Mouse (Mus musculus) spleen, postnatal 4 days (tissue): ENCODE data around the gene Perm1.
A peak's percentile ranks its signal among the peaks of the same experiment; 100 is the strongest.

Experiments used
- DNase-seq, 2 experiments: peaks; one replicate each; pipeline ENCODE4 v3.0.0; 2022; ENCODE audit warnings: low spot score in 2 of 2

Gene Perm1

GRCm38 (mm10) chr4:156236651-156237447 lies 21.2 kb downstream of the Perm1 start:
- DNase-seq: no peak

GRCm38 (mm10) chr4:156249567-156249966 lies 33.9 kb downstream of the Perm1 start:
- no peak for DNase-seq

DNA sequence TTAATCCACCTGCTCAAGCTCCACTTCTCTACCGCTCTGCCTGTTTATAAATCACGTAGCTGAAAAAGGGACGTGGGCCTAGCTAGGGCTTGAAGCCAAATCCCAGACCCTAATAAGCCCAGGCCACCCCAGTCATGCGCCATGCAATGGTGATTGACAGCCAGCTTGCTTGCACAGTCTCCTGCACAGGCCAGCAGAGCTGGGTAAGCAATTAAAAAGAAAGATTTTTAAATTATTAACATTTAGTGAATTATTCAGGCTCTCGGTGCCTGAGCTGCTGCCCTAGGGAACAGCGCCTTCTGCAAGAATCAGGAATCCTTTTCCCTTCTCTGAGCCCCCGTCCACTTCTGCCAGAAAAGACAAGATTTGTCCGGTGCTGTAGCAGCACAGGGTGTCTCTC lies 35.4 kb downstream of the Perm1 start:
- no peak for DNase-seq

- no peak for DNase-seq
Measured at GRCm38 (mm10) chr4:156252140-156252539, 36.5 kb downstream of the Perm1 start.

GRCm38 (mm10) chr4:156252619-156253018 lies 37.0 kb downstream of the Perm1 start:
- DNase-seq: no peak

DNA sequence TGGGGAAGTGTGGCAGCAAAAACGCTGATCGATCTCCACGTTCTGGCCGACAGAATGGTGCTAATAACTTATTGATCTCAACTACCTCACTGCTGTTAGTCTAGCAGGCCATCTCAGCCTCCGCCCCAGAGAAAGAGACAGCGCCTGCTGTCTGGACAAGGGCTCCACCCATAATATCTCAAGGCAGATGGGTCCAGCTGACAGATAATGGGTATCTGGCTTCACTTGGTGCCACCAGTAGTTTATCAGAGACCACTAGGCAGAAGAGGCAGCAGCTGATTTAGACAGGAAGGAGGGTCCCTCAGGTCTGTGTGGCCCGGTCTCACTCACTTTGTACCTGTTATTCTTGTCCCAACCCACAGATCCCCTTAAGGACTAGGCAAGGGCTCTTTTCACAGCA lies 37.4 kb downstream of the Perm1 start:
- peak in 1 of 2 experiments; percentile 63 for DNase-seq

DNA sequence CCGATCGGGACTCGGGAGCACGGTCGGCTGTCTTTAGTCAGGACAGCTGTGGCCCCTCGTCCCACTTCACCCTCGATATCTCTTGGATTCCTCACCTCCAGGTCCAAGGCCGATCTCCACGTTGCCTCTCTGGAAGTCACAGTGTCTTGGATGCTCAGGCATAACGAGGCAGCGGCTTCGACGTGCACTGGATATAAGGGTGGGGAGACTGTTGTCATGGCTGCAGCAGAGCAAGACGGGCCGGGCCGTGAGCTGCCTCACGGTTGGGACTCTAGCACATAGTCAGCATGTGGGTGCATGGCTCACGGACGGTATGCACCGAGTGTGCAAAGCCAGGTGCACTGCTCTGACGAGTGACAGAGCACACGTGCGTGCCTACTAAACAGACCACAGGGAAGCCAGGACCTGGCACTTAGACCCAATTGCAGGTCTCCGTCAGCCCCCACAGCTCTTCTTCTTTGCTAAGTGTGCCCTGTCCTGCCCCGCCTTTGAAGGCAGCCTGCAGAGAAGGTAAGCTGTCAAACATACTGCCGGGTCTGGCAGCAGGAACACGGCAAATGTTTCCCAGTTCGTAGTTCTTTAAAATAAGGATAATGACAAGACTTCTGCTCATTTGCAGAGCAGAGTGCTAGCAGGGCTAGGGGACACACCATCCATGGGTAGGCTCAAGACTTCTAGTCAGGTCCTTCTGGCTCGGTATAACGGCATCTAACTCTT lies 38.9 kb downstream of the Perm1 start:
- peak; percentile 60 to 79 for DNase-seq

GRCm38 (mm10) chr4:156255078-156255839 lies 39.6 kb downstream of the Perm1 start, which contains the start of gene Samd11:
TSS of gene Samd11 (minus strand) at chr4:156255657.
- no peak for DNase-seq
